Comparison of ENCODE assay signal across 7 mouse cellular contexts in the genomic region with DNA sequence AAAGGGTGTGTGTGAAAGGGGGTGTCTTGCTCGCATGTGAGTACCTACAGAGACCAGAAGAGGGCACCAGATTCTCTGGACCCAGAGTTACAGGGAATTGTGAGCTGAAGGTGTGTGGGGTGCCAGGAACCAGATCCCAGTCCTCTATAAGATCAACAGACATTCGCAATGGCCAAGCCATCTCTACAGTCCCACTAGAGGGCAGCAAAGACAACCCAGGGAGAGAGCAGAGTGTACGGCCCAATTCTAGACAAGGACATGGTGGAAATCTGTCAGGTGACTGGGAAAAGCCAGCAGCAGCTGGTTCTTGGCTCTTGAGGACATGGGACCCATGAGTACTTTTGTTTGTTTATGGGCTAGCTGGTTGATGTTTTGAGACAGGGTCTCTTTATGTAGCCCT. TPM values are rescaled to one million over a fixed set of nuclear protein-coding genes. Genes with fewer than 3 reads are reported as not detected.
DNase-seq lines count a peak whose midpoint lies in the region; TF ChIP-seq lines count a peak whose summit lies in the region.

No protein-coding gene starts in this region.

- peak; percentile 43 for DNase-seq in kidney, adult 18-20 months
- no peak for DNase-seq in kidney, postnatal 14 days
- DNase-seq in ES-CJ7 (ENCODE audit: low read depth, low spot score) = peak; percentile 95
- DNase-seq in brain, embryonic 14.5 days (ENCODE audit: low read depth) = no peak
- DNase-seq in lung, postnatal 14 days = peak; percentile 46
- no peak for DNase-seq in ovary, postnatal 14 days (ENCODE audit: low spot score)
- DNase-seq in left cerebral cortex, adult 8-10 months (ENCODE audit: low spot score in 2 of 2) = no peak

- TF ChIP-seq POLR2A in brain, embryonic 14.5 days (IDR thresholded peaks at IDR 0.05; ENCODE audit: borderline replicate concordance, extremely low read depth, insufficient read depth, insufficient read length, poor library complexity, severe bottlenecking) = no peak

- peak; percentile 42; the same call in 1 of the 2 replicates for TF ChIP-seq CTCF in brain, embryonic 14.5 days (IDR thresholded peaks at IDR 0.05; ENCODE audit: borderline replicate concordance, extremely low read depth, insufficient read depth, insufficient read length)

RNA-seq across cellular contexts. Expression of a gene that starts 10.5 kb away (rescaled TPM):
- polyA plus RNA-seq in brain, embryonic 14.5 days (2012; rRNA removed) = 11.4 and 12.5 TPM in 2 replicates
- total RNA-seq in left cerebral cortex, adult 8-10 months (2022) = 10 to 100 TPM; 13.2 to 15.2 (median 14.1) TPM

RNA-seq across cellular contexts. Expression of a gene that starts 20.1 kb away (rescaled TPM):
- polyA plus RNA-seq in brain, embryonic 14.5 days (2012; rRNA removed) = 17.6 and 18.7 TPM in 2 replicates
- total RNA-seq in left cerebral cortex, adult 8-10 months (2022) = 10 to 100 TPM in 3 of 4 experiments, 1 to 10 TPM in 1; 9.5 to 10.9 (median 10.2) TPM

RNA-seq across cellular contexts. Expression of a gene that starts 20.2 kb away (rescaled TPM):
- polyA plus RNA-seq in brain, embryonic 14.5 days (2012; rRNA removed) = 0.22 and 0.69 TPM in 2 replicates
- not detected for total RNA-seq in left cerebral cortex, adult 8-10 months (2022)

RNA-seq across cellular contexts. Expression of a gene that starts 23.3 kb away (rescaled TPM):
- polyA plus RNA-seq in brain, embryonic 14.5 days (2012; rRNA removed) = 15.0 and 19.5 TPM in 2 replicates
- total RNA-seq in left cerebral cortex, adult 8-10 months (2022) = 10 to 100 TPM; 10.5 to 13.9 (median 13.1) TPM

RNA-seq across cellular contexts. Expression of a gene that starts 34.3 kb away (rescaled TPM):
- polyA plus RNA-seq in brain, embryonic 14.5 days (2012; rRNA removed) = 11.6 and 22.0 TPM in 2 replicates
- total RNA-seq in left cerebral cortex, adult 8-10 months (2022) = 10 to 100 TPM; 76.7 to 90.9 (median 82.4) TPM

Comparison
In these comparisons a context has a peak if more than half of its experiments do, and no peak if none do; other contexts are left out.
1. DNase-seq: peak in kidney, adult 18-20 months (single experiment), ES-CJ7 (single experiment) and lung, postnatal 14 days (single experiment); none in kidney, postnatal 14 days (single experiment), brain, embryonic 14.5 days (single experiment), ovary, postnatal 14 days (single experiment) and left cerebral cortex, adult 8-10 months (0 of 2).